Mouse (Mus musculus): ENCODE measurements around the gene Myo1a.

The Myo1a gene

DNA sequence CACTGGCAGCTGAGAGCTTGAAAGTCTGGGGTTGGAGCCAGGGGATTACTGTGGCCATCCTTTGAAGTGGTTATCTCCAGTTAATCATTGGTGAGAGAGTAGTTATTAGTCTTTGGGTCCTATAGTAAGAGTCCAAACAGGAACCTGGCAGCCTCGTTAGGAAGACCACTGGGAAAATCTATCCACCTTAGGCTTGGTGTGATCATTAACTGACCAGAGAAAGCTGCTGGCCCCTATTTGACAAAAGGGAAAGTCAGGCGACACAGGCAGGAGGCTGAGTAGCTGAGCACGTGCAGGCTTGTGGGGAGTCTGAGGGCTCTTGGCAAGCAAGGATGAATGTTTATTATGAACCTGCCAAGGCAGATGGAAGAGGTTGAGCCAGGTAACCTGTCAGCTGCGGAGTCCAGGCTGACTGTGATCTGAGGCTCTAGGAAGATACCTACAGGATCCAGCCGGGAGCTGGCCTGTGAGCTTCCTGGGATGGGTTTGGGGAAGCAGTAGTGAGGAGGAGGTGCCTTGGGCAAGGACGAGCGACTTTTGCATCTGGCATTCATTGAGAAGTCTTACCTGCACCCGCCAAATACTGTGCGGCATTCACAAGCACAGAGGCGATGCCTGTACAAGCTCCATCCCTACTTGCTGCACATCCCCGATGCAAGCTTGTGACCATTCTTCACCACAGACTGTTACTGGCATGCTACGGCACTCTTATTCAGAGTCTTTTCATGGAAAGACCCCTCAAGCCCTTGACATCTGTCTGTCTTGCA, 59.1 kb downstream of the Myo1a start:
- DNase-seq = no peak

DNA sequence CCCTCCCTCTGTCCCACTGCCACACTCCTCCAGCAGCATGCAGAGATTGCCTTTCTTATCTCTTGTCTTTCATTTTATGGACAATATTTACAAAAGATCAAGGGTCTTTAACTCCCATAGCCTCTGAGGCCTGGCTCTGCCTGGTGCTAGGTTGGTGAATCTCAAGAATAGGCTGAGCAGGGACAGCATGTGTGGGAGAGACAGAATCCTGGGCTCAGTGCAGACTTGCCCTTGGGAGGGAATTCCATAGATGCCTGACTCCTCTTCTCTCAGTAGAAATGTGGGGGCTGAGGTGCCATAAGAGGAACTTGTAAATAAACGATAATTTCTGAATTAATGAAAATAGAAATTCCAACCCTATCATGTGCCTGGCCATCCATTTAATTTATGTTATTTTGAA, 61.6 kb downstream of the Myo1a start:
- no peak for DNase-seq

Data from B cell, adult 2 months (primary cell).